Mouse (Mus musculus) olfactory bulb, adult 2 months (tissue): ENCODE measurements around the gene Pdk2. TPM values are rescaled to one million over a fixed set of nuclear protein-coding genes. Genes with fewer than 3 reads are reported as not detected.
A peak's percentile ranks its signal among the peaks of the same experiment; 100 is the strongest.

ENCODE experiments used
- H3K27ac ChIP-seq: fragments of 200-500 bp; 2 replicates; pipeline ENCODE4 v1.5.1; 2012; ENCODE audit warnings: low read depth, low read length; ENCODE audit not compliant: insufficient read depth
- H3K4me1 ChIP-seq: fragments of 200-500 bp; 2 replicates; pipeline ENCODE4 v1.6.1; 2012; ENCODE audit warnings: low read length; ENCODE audit not compliant: control insufficient read depth, insufficient read depth
- H3K4me3 ChIP-seq: fragments of 200-500 bp; 2 replicates; pipeline ENCODE4 v1.5.1; 2012; ENCODE audit warnings: mild to moderate bottlenecking, low read depth, low read length, moderate library complexity; ENCODE audit not compliant: insufficient read depth
- CTCF ChIP-seq: fragments of 200-500 bp; IDR thresholded peaks from 2 replicates; pipeline ENCODE4 v1.5.1; 2012; ENCODE audit warnings: low read depth, mild to moderate bottlenecking, low read length, moderate library complexity; ENCODE audit not compliant: insufficient read depth
- POLR2A ChIP-seq: fragments of 200-500 bp; IDR thresholded peaks from 2 replicates; pipeline ENCODE4 v1.6.1; 2012; ENCODE audit warnings: mild to moderate bottlenecking, low read depth, low read length, moderate library complexity; ENCODE audit not compliant: insufficient read depth
- WGBS: fragments of 180-500 bp; shearing (Covaris S2); methylation state at CpG from one replicate; pipeline ENCODE4 v1.1.7; 2018; 5-methylcytosine and 5-hydroxymethylcytosine counted together
- polyA plus RNA-seq: library from polyadenylated mRNA; stranded (reverse); fragments of >200 nt; gene quantifications from 2 replicates; pipeline ENCODE4 v1.2.4, GENCODE M21; 2012; ENCODE audit warnings: low replicate concordance; ENCODE audit not compliant: missing spikeins, insufficient read depth, insufficient read length

The Pdk2 gene
- polyA plus RNA-seq, 1 experiment = not detected

DNA sequence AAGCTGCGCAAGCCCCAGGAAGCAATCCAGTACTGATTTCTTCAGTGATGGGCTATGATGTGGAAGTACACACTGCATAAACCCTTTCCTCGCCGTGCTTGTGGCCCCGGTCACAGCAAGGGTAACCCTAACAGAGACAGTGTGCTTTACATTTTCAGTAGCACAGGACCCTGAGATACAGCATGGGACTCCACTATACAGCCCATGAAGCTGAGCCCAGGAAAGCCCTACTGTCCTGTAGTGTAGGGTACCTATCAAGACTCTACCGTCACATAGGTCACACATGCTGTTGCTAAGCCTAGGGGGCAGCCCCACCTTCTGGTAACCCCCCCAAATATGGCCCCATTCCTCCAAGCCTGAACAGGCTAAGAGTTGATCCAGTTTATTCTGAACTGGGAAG lies 4.6 kb downstream of the Pdk2 start:
- H3K4me3 ChIP-seq = no peak overlapping the region
- TF ChIP-seq POLR2A = no peak
- 95% methylated on average over 5 of the region's 5 CpGs for WGBS
- H3K27ac ChIP-seq = no peak overlapping the region
- H3K4me1 ChIP-seq = peaks cover 64% of the 10 kb centered on the region

DNA sequence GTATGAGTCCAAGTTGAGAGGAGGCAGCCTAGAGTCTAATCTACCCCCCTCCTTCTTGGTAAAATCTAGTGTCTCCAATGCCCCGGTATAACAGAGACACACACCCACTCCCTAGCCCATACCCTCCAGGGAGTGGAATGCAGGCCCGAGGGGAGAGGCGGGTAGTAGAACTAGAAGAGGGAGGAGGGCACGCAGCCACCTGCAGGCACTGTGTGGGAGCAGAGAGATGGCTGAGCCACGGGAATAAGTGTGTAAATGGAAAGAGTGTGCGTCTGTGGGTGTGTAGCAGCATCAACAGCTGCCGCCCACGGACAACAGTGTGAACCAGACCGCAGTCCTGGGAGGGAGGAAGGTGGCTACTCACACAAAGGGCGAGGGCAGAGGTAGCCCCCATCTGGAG lies 6.3 kb downstream of the Pdk2 start:
- TF ChIP-seq CTCF (no peak), POLR2A (no peak)
- WGBS = 33% methylated on average over 10 of the region's 10 CpGs
- H3K4me3 ChIP-seq = no peak overlapping the region
- H3K4me1 ChIP-seq = peaks cover 59% of the 10 kb centered on the region
- H3K27ac ChIP-seq = peak overlapping the region; percentile 57

DNA sequence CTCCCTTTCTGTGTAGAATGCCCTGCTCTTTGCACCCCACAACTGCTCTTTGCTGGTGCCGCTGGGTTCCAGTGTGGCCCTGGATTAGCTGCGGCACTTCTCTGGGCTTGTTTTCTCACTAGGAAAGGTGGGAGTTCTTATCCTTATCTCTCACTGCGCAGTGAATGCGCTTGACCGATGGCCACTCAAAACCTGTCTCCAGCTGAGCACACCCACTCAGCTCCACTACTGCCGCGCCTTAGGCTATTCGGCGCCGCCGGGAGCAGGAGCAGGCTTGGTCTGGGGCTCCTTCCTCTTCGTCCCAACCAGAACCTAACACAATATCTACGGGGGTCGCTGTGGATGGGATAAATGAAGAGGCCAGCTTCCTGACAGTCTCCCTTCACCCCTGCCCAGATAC lies 7.5 kb downstream of the Pdk2 start:
- Histone ChIP-seq H3K27ac (no peak overlapping the region), H3K4me3 (no peak overlapping the region), H3K4me1 (peaks cover 58% of the 10 kb centered on the region)
- WGBS = 86% methylated on average over 14 of the region's 14 CpGs
- TF ChIP-seq CTCF = no peak
- TF ChIP-seq POLR2A = no peak

DNA sequence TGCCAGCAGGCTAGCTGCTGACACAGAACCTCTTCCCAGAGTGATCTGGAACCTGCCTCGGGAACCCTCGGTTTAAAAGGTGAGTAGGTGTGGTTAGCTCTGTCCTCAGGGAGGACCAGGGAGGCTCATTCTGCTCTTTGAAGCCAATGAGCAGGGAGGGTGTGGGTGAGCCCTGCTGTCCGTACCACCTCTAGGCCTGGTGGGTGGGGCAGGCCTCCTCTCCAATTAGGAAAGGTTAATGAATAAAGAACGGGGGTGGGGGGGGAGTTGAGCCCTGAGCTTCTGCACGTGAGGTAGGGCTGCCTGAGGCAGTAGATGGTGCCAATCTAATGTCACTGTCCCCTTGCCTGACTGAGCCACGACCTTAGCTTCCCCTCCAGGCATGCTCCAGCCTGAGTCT lies 8.2 kb downstream of the Pdk2 start:
- H3K27ac ChIP-seq = no peak overlapping the region
- H3K4me3 ChIP-seq = no peak overlapping the region
- H3K4me1 ChIP-seq = peaks cover 61% of the 10 kb centered on the region
- no peak for TF ChIP-seq POLR2A
- TF ChIP-seq CTCF = no peak
- WGBS = 39% methylated on average over 6 of the region's 6 CpGs

DNA sequence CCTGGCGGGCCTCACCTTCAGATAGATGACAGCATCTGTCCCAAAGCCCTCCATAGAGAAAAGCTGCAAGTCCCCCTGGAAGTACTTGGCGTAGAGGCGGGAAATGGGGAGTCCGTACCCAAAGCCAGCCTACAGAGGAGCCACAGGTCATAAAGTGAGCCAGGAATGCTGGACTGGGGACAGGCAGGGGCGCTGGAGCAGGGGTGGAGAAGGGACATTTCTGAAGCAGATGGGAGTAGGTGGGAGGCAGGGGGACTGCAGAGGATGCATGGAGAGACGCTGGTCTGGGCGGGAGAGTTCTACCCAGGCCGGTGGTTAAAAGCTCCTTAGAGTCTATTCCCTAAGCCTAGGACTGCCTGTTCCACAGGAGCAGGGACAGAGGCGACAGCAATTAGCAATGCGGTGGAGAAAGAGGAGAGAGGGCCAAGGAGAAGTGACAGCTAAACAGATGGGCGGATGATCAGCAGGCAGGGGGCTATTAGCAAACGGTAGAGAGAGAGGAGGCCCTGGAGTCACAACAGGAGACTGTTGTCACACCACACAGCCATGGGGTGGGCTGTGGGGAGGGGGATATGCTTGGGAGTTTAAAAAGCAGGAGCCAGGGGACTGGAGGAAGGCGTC lies 13.2 kb downstream of the Pdk2 start:
- Histone ChIP-seq H3K27ac (no peak overlapping the region), H3K4me3 (no peak overlapping the region), H3K4me1 (peaks cover 37% of the 10 kb centered on the region)
- no peak for TF ChIP-seq POLR2A
- WGBS = 43% methylated on average over 13 of the region's 13 CpGs

DNA sequence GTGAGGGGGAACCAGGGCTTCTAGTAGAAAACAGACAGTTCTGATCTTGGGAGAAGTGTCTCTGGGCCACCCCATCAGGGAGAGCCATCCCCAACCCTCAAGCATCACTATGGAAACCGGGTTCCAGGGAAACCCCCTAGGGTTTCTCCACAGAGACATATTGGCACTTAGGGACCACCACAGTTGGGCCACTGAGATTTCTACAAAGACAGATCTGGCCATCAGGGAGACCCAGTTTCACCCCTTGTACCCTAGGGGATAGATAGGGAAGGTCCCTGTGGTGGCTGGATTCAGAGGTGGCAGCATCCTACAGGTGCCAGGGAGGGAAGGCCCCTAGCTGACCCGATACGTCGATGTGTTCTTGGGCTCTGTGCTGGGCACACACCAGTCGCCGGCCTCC lies 14.3 kb downstream of the Pdk2 start:
- Histone ChIP-seq H3K27ac (no peak overlapping the region), H3K4me1 (peaks cover 33% of the 10 kb centered on the region), H3K4me3 (no peak overlapping the region)
- WGBS = 83% methylated on average over 6 of the region's 6 CpGs
- TF ChIP-seq CTCF (no peak), POLR2A (no peak)

DNA sequence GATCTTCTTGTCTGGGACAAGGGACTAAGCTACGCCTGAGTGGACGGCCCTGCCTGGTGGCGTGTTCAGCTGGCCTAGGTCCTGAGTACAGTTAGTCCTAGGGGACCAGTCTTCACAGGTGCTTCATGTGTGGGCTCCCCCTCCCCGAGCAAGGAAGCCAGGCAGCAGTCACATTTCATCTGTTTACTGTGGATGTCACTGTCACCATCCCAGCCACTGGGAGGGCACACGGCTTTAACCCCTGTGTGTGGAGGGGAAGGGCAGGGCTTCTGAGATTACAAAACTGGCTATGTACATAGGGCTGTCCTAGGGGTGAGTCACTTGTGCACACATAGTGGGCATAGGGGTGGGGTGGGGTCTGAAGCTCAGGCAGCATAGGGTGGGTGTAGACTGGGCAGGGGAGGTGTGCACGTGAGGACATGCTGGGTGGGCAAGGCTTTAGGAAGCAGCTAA lies 15.0 kb downstream of the Pdk2 start:
- TF ChIP-seq POLR2A = no peak
- no peak for TF ChIP-seq CTCF
- Histone ChIP-seq H3K4me3 (no peak overlapping the region), H3K27ac (no peak overlapping the region), H3K4me1 (peaks cover 30% of the 10 kb centered on the region)
- 75% methylated on average over 6 of the region's 6 CpGs for WGBS

DNA sequence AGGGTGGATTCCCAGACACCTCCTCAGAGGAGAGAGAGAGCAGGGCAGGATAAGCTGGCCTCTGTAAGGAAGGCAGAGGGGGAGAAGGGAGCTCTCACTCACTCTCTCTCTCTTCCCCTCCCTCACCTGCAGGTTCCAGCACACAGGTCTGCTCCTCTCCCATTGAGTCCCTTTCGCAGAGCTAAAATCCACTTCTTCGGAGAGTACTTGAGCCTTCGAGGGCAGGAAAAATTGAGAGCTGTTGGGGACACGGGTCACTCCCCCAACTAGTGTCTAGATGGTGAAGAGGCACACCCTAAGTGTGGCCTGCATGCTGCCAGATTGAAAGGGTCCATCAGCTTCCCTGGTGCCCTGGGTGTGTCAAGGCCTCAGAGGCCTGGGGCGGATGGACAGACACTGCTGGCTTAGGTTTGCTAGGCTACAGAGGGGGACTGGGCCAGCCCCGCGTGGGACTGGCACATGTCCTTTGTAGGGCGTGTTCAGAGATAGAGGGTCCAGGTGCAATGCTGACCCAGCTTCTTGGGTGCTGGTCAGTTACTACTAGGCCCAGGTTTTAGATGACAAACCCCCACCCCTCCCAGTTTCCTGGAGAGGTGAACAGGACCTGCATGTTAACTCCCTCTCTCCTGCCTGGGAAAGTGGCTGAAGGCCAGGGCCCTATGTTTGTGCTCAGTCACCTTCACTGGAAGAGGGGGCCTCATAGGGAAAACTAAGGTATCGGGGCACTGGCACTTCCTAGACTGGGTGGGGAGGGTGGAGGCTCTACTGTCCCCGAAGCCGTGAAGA lies 15.7 kb downstream of the Pdk2 start:
- no peak overlapping the region for H3K4me3 ChIP-seq
- peaks cover 30% of the 10 kb centered on the region for H3K4me1 ChIP-seq
- no peak for TF ChIP-seq POLR2A
- TF ChIP-seq CTCF = no peak
- WGBS = 89% methylated on average over 11 of the region's 11 CpGs
- H3K27ac ChIP-seq = no peak overlapping the region

DNA sequence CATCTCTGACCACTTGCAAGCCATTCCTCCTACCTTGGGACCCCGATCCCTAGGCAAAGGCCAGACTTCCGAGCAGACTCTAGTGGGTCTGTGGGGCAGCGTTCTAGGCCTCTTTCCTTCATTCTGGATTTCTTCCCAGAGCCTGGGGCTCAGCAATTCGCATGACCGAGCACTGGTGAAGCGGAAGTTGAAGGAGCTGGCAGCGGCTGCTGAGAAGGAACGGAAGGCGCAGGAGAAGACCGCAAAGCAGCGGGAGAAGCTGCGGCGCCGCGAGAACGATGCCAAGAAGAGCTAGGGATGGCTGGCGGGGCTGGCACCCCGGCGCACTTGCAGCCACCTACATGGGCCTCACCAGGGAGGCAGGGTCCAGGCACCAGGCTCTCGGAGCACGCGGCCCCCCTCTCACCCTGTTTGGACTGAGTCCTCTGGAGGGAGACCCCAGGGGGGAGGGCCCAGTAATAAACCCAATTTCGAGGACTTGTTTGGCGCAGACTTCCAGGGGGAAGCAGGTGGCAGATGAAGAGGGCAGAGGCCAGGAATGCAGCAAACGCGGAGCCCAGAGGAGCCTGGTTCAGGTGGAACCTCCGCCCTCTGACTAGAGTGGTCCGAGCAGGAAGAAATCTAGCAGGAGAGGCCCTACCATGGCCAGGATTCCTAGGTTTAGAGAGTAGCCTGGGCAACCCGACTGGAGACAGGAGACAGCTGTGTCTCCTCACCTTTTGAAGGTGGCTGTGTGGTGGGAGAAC lies 16.5 kb downstream of the Pdk2 start:
- H3K4me1 ChIP-seq = peaks cover 30% of the 10 kb centered on the region
- 36% methylated on average over 29 of the region's 29 CpGs for WGBS
- H3K27ac ChIP-seq = 0 out of 2 replicates have a peak overlapping the region, but pooled peaks have one; percentile 21
- no peak overlapping the region for H3K4me3 ChIP-seq
- TF ChIP-seq POLR2A (no peak), CTCF (no peak)
